Mouse (Mus musculus): ENCODE results near the gene 1810009J06Rik.
"Not testable (repeated sequence)": the region's sequence is repeated elsewhere in the genome, so short reads cannot be mapped to it uniquely, and the experiment has no call there.

Gene 1810009J06Rik

DNA sequence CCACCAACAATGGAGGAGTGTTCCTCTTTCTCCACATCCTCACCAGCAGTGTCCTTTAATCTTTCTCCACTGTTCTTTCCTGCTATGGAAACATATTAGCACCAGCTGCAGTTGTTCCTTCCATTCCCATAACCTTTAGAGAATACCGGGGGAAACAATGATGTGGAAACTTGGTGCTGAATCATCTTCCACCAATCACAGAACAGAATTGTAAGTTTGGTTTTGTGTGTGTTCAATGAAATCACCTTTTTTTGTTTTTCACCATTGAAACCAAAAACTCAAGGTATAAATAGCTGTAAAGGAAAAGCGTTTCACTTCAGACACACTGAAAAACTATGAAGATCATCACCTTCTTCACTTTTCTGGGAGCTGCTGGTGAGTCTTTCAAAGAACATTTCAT, at the start of gene 1810009J06Rik:
1810009J06Rik (plus strand) TSS at position 301 of the 400 bp plus-strand sequence.
- not testable (repeated sequence) for DNase-seq (ENCODE audit: low read depth, low spot score)

DNA sequence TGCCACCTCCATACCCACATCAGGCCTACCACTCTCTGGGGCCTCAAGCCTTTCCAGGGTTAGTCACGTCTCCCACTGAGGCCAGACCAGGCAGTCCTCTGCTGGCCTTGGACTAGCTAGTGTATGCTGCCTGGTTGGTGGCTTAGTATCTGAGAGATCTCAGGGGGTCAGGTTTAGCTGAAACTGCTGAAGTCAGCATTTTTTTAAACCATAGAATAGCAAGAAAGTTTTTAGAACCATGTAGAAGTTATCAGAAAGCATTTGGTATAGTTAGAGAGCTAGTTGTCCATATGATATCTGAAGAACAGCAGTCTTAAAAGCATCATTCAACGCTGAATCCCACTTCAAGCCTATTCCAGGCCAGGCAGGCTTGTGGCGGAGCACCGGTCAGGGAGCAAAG, 44.6 kb upstream of the 1810009J06Rik start:
- DNase-seq (ENCODE audit: low read depth, low spot score), result no peak

DNA sequence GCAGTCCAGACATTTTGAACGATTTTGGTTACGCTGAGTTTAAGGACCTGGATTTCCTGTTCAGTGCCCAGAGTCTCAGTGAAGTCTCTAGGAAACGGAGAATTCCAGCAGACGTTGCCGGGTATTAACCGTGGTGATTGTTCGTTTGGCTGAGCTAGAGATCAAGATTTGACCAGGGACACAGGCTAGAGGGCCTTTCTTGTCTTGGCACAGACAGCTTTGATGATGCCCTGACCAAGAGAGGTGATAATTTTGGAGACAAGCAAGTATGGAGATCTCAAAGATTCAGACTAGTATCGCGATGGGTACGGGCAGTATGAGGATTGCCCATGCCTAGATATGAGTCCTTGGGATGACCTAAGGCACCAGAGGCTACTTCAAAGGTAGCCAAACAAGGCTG, 24.1 kb upstream of the 1810009J06Rik start, which contains the start of gene 1700074P13Rik:
1700074P13Rik (minus strand) TSS at position 101 of the 400 bp plus-strand sequence.
- DNase-seq (ENCODE audit: low read depth, low spot score), result no peak

DNA sequence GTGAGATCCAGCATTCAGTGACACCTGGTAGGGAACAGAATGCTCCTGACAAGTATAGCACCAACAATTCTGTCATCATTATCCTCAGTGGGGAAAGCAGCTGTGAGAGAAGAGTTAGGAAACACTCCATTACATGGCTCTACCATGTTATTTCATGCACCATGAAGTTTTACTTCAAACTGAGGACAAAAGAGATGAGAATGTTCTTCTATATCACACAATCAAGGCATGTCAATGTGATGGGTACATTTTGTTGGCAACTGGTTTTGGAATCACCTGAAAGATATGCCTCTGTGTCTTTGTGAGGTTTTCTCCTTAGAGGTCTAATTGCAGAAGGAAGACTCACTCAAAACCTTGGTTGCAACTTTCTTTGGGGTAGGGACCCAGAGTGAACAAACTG, 12.8 kb upstream of the 1810009J06Rik start, which contains the start of gene Gm4744:
Gm4744 (minus strand) TSS at position 101 of the 400 bp plus-strand sequence.
- no peak for DNase-seq (ENCODE audit: low read depth, low spot score)

DNA sequence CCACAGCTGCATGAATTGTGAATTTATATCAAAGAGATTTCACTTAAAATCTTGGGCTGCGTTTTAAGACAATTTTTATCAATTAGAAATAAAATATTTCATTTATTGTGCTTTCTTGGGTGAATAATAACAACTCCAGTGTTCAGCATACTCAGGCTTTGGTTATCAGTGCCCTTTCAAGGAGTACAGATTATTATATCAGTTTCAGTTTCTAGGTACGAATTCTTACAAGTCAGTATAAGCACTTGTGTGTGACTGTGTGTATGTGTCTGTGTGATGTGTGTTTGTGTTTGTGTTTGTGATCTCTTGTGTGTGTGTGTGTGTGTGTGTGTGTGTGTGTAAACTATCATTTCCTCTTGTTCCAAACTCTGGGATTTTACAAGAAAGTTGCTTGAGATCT, 10.8 kb upstream of the 1810009J06Rik start:
- no peak for DNase-seq (ENCODE audit: low read depth, low spot score)

DNA sequence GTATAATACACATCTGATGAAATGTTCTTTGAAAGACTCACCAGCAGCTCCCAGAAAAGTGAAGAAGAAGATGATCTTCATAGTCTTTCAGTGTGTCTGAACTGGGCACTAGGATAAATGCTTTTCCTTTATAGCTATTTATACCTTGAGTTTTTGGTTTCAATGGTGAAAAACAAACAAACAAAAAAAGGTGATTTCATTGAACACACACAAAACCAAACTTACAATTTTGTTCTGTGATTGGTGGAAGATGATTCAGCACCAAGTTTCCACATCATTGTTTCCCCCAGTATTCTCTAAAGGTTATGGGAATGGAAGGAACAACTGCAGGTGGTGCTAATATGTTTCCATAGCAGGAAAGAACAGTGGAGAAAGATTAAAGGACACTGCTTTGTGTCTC, 34.8 kb downstream of the 1810009J06Rik start, which contains the start of gene Gm2663:
Gm2663 (minus strand) TSS at position 101 of the 400 bp plus-strand sequence.
- not testable (repeated sequence) for DNase-seq (ENCODE audit: low read depth, low spot score)

DNA sequence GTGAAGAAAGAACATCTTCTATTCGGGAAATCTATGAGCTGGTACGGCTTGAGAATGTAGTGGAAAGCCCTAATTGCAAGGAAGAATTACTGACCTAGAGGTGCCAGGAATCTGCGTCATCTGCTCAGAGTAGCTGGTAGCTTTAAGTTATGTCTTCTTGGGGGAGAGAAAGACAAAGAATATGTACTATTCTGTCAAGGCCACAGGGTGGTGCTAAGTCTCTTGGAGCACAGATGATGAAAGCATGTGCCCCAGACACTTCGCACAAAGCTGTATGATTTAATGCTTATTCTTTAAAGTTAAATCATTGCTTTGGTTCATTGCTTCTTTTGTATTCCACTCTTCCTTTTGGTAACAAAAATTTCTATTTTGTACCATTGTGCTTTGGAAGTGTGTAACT, 50.5 kb downstream of the 1810009J06Rik start:
- DNase-seq (ENCODE audit: low read depth, low spot score), result no peak
